Mouse (Mus musculus) G1E (cell line): ENCODE data around the gene Arhgdib.

Source experiments
- CTCF ChIP-seq: IDR thresholded peaks from 2 replicates; pipeline ENCODE4 v1.5.1; 2012; ENCODE audit warnings: low read depth, low read length, inconsistent platforms, mixed read lengths
- GATA1 ChIP-seq: IDR thresholded peaks from 2 replicates; pipeline ENCODE4 v1.6.1; 2012; ENCODE audit warnings: borderline replicate concordance, low read length, inconsistent platforms, mixed read lengths
- POLR2AphosphoS5 ChIP-seq: IDR thresholded peaks from 2 replicates; pipeline ENCODE4 v1.6.1; 2012; ENCODE audit warnings: low read depth, low read length, inconsistent platforms; ENCODE audit not compliant: insufficient replicate concordance

- no peak for TF ChIP-seq CTCF
- no peak for TF ChIP-seq GATA1
- TF ChIP-seq POLR2AphosphoS5 = no peak
Measured at GRCm38 (mm10) chr6:136881678-136882077, 60.0 kb downstream of the Arhgdib start.
